Mouse (Mus musculus) E14TG2a.4 (cell line): Measurements from ENCODE around the gene Srsf4.

Experiments
- CTCF ChIP-seq: conservative IDR thresholded peaks from 2 replicates; pipeline ENCODE4 v1.5.1; 2014; ENCODE audit warnings: low read length
- NANOG ChIP-seq: IDR thresholded peaks from 2 replicates; pipeline ENCODE4 v1.6.1; 2014; ENCODE audit warnings: borderline replicate concordance, low read length, mixed read lengths
- POU5F1 ChIP-seq: IDR thresholded peaks from 2 replicates; pipeline ENCODE4 v1.6.1; 2014; ENCODE audit warnings: low read length, borderline replicate concordance

GRCm38 (mm10) chr4:131845991-131846778 lies 27.2 kb upstream of the Srsf4 start:
- TF ChIP-seq CTCF (no peak), NANOG (no peak), POU5F1 (no peak)
